8 mouse cellular contexts compared by ENCODE assay signal in genomic region chr7:120809705-120810104, GRCm38 (mm10). TPM values are rescaled to one million over a fixed set of nuclear protein-coding genes. Genes with fewer than 3 reads are reported as not detected.
DNase-seq lines count a peak whose midpoint lies in the region; ATAC-seq lines count a peak whose summit lies in the region.

No protein-coding gene starts in this region.

- H3K9ac ChIP-seq in kidney, embryonic 15.5 days = no peak overlapping the region
- H3K9ac ChIP-seq in embryonic facial prominence, embryonic 12.5 days = peak overlapping the region; percentile 33
- peak overlapping the region; percentile 57 for H3K9ac ChIP-seq in hindbrain, embryonic 16.5 days (ENCODE audit: low read depth, low read length)
- H3K9ac ChIP-seq in midbrain, embryonic 16.5 days (ENCODE audit: low read depth, low read length) = peak overlapping the region; percentile 62

- no peaks in the 10 kb centered on the region for H3K9me3 ChIP-seq in kidney, embryonic 15.5 days (replicated peaks)
- H3K9me3 ChIP-seq in embryonic facial prominence, embryonic 12.5 days = no peaks in the 10 kb centered on the region
- no peaks in the 10 kb centered on the region for H3K9me3 ChIP-seq in hindbrain, embryonic 16.5 days (ENCODE audit: control insufficient read depth, low read length)
- no peaks in the 10 kb centered on the region for H3K9me3 ChIP-seq in midbrain, embryonic 16.5 days (replicated peaks; ENCODE audit: control insufficient read depth, low read length, poor library complexity, severe bottlenecking)

- H3K4me3 ChIP-seq in kidney, embryonic 15.5 days (replicated peaks) = peak overlapping the region; percentile 32
- H3K4me3 ChIP-seq in embryonic facial prominence, embryonic 12.5 days = peak overlapping the region; percentile 22
- H3K4me3 ChIP-seq in hindbrain, embryonic 16.5 days (ENCODE audit: low read length) = peak overlapping the region; percentile 40
- H3K4me3 ChIP-seq in midbrain, embryonic 16.5 days (ENCODE audit: low read depth, low read length) = peak overlapping the region; percentile 39

- no peak; the same call in 1 of the 2 replicates for ATAC-seq in kidney, embryonic 15.5 days (replicated peaks; ENCODE audit: low FRiP score)
- no peak for ATAC-seq in embryonic facial prominence, embryonic 12.5 days (ENCODE audit: insufficient number of reproducible peaks, insufficient read depth, low FRiP score, low TSS enrichment)
- ATAC-seq in hindbrain, embryonic 16.5 days = no peak
- no peak for ATAC-seq in midbrain, embryonic 16.5 days

- H3K4me1 ChIP-seq in kidney, embryonic 15.5 days = peaks cover 6% of the 10 kb centered on the region
- peaks cover 4% of the 10 kb centered on the region; the same call in 1 of the 2 replicates for H3K4me1 ChIP-seq in embryonic facial prominence, embryonic 12.5 days
- H3K4me1 ChIP-seq in hindbrain, embryonic 16.5 days (ENCODE audit: control insufficient read depth, insufficient read depth, low read depth, low read length) = peaks cover 3% of the 10 kb centered on the region; the same call in 1 of the 2 replicates
- H3K4me1 ChIP-seq in midbrain, embryonic 16.5 days (ENCODE audit: control insufficient read depth, insufficient read depth, low read length) = 0 out of 2 replicates have a peak, but pooled peaks cover 3% of the 10 kb centered on the region

- H3K36me3 ChIP-seq in kidney, embryonic 15.5 days = no peaks in the 10 kb centered on the region
- H3K36me3 ChIP-seq in embryonic facial prominence, embryonic 12.5 days = no peaks in the 10 kb centered on the region
- H3K36me3 ChIP-seq in hindbrain, embryonic 16.5 days (ENCODE audit: control insufficient read depth, insufficient read depth, low read length) = no peaks in the 10 kb centered on the region
- H3K36me3 ChIP-seq in midbrain, embryonic 16.5 days (ENCODE audit: control insufficient read depth, insufficient read depth, low read length) = no peaks in the 10 kb centered on the region

- H3K4me2 ChIP-seq in kidney, embryonic 15.5 days = peak overlapping the region; percentile 71
- H3K4me2 ChIP-seq in embryonic facial prominence, embryonic 12.5 days (replicated peaks) = peak overlapping the region; percentile 51
- peak overlapping the region; percentile 81 for H3K4me2 ChIP-seq in hindbrain, embryonic 16.5 days (ENCODE audit: low read length)
- peak overlapping the region; percentile 76 for H3K4me2 ChIP-seq in midbrain, embryonic 16.5 days (ENCODE audit: low read length)

- no peak for DNase-seq in kidney, adult 9 months
- DNase-seq in frontal cortex, adult 2 months (ENCODE audit: extremely low spot score in 1 of 2, low spot score in 1 of 2) = no peak
- no peak for DNase-seq in cerebellum, adult 18-20 months
- DNase-seq in thymus, postnatal 4 days = no peak

- no peak overlapping the region for H3K27ac ChIP-seq in kidney, embryonic 15.5 days
- no peak overlapping the region for H3K27ac ChIP-seq in embryonic facial prominence, embryonic 12.5 days
- H3K27ac ChIP-seq in hindbrain, embryonic 16.5 days (ENCODE audit: low read depth, low read length) = no peak overlapping the region
- no peak overlapping the region for H3K27ac ChIP-seq in midbrain, embryonic 16.5 days (ENCODE audit: low read length)

- 4% methylated on average over 27 of the region's 27 CpGs for WGBS in kidney, embryonic 15.5 days
- WGBS in embryonic facial prominence, embryonic 12.5 days = 3% methylated on average over 19 of the region's 27 CpGs
- 5% methylated on average over 23 of the region's 27 CpGs for WGBS in hindbrain, embryonic 16.5 days
- 3% methylated on average over 27 of the region's 27 CpGs for WGBS in midbrain, embryonic 16.5 days

- peaks cover 13% of the 10 kb centered on the region for H3K27me3 ChIP-seq in kidney, embryonic 15.5 days
- H3K27me3 ChIP-seq in embryonic facial prominence, embryonic 12.5 days = peaks cover 21% of the 10 kb centered on the region
- H3K27me3 ChIP-seq in hindbrain, embryonic 16.5 days (replicated peaks; ENCODE audit: control insufficient read depth, insufficient read depth, low read length) = peaks cover 4% of the 10 kb centered on the region; the same call in 1 of the 2 replicates
- H3K27me3 ChIP-seq in midbrain, embryonic 16.5 days (ENCODE audit: control insufficient read depth, insufficient read depth, low read depth, low read length) = no peaks in the 10 kb centered on the region

RNA-seq across cellular contexts. Expression of gene Gm5737, which starts 2.5 kb away (rescaled TPM):
- polyA plus RNA-seq in kidney, embryonic 15.5 days (2015; fragmentation: Nextera tagmentation; extraction: Ambion mirVana) = not detected in 2 replicates
- polyA plus RNA-seq in embryonic facial prominence, embryonic 12.5 days (2016; fragmentation: Nextera tagmentation; extraction: Ambion mirVana) = not detected in 2 replicates
- polyA plus RNA-seq in hindbrain, embryonic 16.5 days (2015; fragmentation: Nextera tagmentation; extraction: Ambion mirVana) = 0.11 and 0.16 TPM in 2 replicates
- polyA plus RNA-seq in midbrain, embryonic 16.5 days (2015; fragmentation: Nextera tagmentation; extraction: Ambion mirVana) = 0.14 TPM in 1 of 2 replicates, not detected in the other
- polyA plus RNA-seq in frontal cortex, adult 2 months (2012; rRNA removed) = not detected in 2 replicates

RNA-seq across cellular contexts. Expression of gene Eef2k, which starts 32.9 kb away (rescaled TPM):
- polyA plus RNA-seq in kidney, embryonic 15.5 days (2015; fragmentation: Nextera tagmentation; extraction: Ambion mirVana) = 23.8 and 27.6 TPM in 2 replicates
- 38.7 and 39.4 TPM in 2 replicates for polyA plus RNA-seq in embryonic facial prominence, embryonic 12.5 days (2016; fragmentation: Nextera tagmentation; extraction: Ambion mirVana)
- polyA plus RNA-seq in hindbrain, embryonic 16.5 days (2015; fragmentation: Nextera tagmentation; extraction: Ambion mirVana) = 37.4 and 40.3 TPM in 2 replicates
- polyA plus RNA-seq in midbrain, embryonic 16.5 days (2015; fragmentation: Nextera tagmentation; extraction: Ambion mirVana) = 33.5 and 35.4 TPM in 2 replicates
- 30.5 and 35.3 TPM in 2 replicates for polyA plus RNA-seq in frontal cortex, adult 2 months (2012; rRNA removed)
